ENCODE assay signal across 8 mouse cellular contexts in genomic region chr2:160887284-160887683, GRCm38 (mm10). TPM values are rescaled to one million over a fixed set of nuclear protein-coding genes. Genes with fewer than 3 reads are reported as not detected.
DNase-seq lines count a peak whose midpoint lies in the region; ATAC-seq and TF ChIP-seq lines count a peak whose summit lies in the region.

No protein-coding gene starts in this region.

- no peak for TF ChIP-seq POLR2A in cortical plate, adult 2 months (IDR thresholded peaks at IDR 0.05; ENCODE audit: extremely low read depth, insufficient read depth, low read length)

- H3K4me1 ChIP-seq in cortical plate, adult 2 months (ENCODE audit: control insufficient read depth, insufficient read depth, low read length) = no peaks in the 10 kb centered on the region

- intact Hi-C loops in left cerebral cortex, adult 2 months (cut with DNase I) = loop anchor here (1.0 to 5.0 kb wide), 4 partner anchors 127 to 288 kb away; partner anchors contain the start of gene Plcg1

- TF ChIP-seq CTCF in cortical plate, adult 2 months (IDR thresholded peaks at IDR 0.05; ENCODE audit: extremely low read depth, insufficient read depth, low read length) = peak; percentile 98
- TF ChIP-seq CTCF in left cerebral cortex, adult 2 months (IDR thresholded peaks at IDR 0.05) = peak; percentile 80

- H3K4me3 ChIP-seq in cortical plate, adult 2 months (ENCODE audit: insufficient read depth, low read length) = peak overlapping the region; percentile 2; the same call in 1 of the 2 replicates
- H3K4me3 ChIP-seq in left cerebral cortex, adult 2 months = peak overlapping the region; percentile 16

- peak; percentile 86 for ATAC-seq in activated CD4-positive, CD25-positive, alpha-beta regulatory T cell, adult 4 months
- ATAC-seq in megakaryocyte, adult 5-6 weeks (ENCODE audit: poor library complexity, severe bottlenecking) = peak; percentile 92

- H3K27ac ChIP-seq in cortical plate, adult 2 months (ENCODE audit: insufficient read depth, low read length) = no peak overlapping the region
- H3K27ac ChIP-seq in left cerebral cortex, adult 2 months = no peak overlapping the region

- DNase-seq in gastrocnemius, adult 8-10 months (ENCODE audit: low spot score in 2 of 2) = peak; percentile 78 to 80
- peak; percentile 82 for DNase-seq in hindlimb bud, embryonic 11.5 days (ENCODE audit: extremely low spot score, low read depth, low spot score)
- DNase-seq in left cerebral cortex, adult 2 months (ENCODE audit: extremely low spot score in 1 of 2, low spot score in 2 of 2) = peak; percentile 79 to 83
- peak; percentile 85 to 87 for DNase-seq in right cerebral cortex, postnatal 10 days (ENCODE audit: low spot score in 2 of 2)
- DNase-seq in urinary bladder, postnatal 36 days (ENCODE audit: low spot score in 2 of 2) = peak; percentile 75 to 86

RNA-seq across cellular contexts. Expression of gene Lpin3, which starts 6.8 kb away (rescaled TPM):
- polyA plus RNA-seq in activated CD4-positive, CD25-positive, alpha-beta regulatory T cell, adult 4 months (2017; shearing (Covaris generic)) = under 1 TPM; 0.37 to 0.45 TPM
- polyA plus RNA-seq in cortical plate, adult 2 months (2012; rRNA removed) = 1.1 and 1.3 TPM in 2 replicates
- 1 to 10 TPM; 1.2 to 2.4 (median 1.9) TPM for total RNA-seq in gastrocnemius, adult 8-10 months (2022)
- total RNA-seq in left cerebral cortex, adult 2 months (2021) = 1 to 10 TPM in 1 of 2 experiments, under 1 TPM in 1; 0.65 to 1.8 TPM
- not detected in 2 replicates for total RNA-seq in megakaryocyte, adult 5-6 weeks (2015)
- total RNA-seq in megakaryocyte, adult 5-6 weeks (2017) = not detected in 2 replicates

RNA-seq across cellular contexts. Expression of gene Zhx3, which starts 14.5 kb away (rescaled TPM):
- 1 to 10 TPM; 6.4 to 7.4 TPM for polyA plus RNA-seq in activated CD4-positive, CD25-positive, alpha-beta regulatory T cell, adult 4 months (2017; shearing (Covaris generic))
- polyA plus RNA-seq in cortical plate, adult 2 months (2012; rRNA removed) = 19.8 and 22.3 TPM in 2 replicates
- 10 to 100 TPM; 18.9 to 27.5 (median 23.1) TPM for total RNA-seq in gastrocnemius, adult 8-10 months (2022)
- 10 to 100 TPM; 67.8 to 81.4 TPM for total RNA-seq in left cerebral cortex, adult 2 months (2021)
- total RNA-seq in megakaryocyte, adult 5-6 weeks (2015) = 2.9 and 6.2 TPM in 2 replicates
- total RNA-seq in megakaryocyte, adult 5-6 weeks (2017) = 2.8 and 3.9 TPM in 2 replicates

RNA-seq across cellular contexts. Expression of gene Emilin3, which starts 24.8 kb away (rescaled TPM):
- polyA plus RNA-seq in activated CD4-positive, CD25-positive, alpha-beta regulatory T cell, adult 4 months (2017; shearing (Covaris generic)) = not detected
- polyA plus RNA-seq in cortical plate, adult 2 months (2012; rRNA removed) = 0.10 and 0.21 TPM in 2 replicates
- under 1 TPM; 0.13 to 0.43 (median 0.25) TPM for total RNA-seq in gastrocnemius, adult 8-10 months (2022)
- total RNA-seq in left cerebral cortex, adult 2 months (2021) = under 1 TPM; 0.45 to 0.49 TPM
- total RNA-seq in megakaryocyte, adult 5-6 weeks (2015) = not detected in 2 replicates
- total RNA-seq in megakaryocyte, adult 5-6 weeks (2017) = not detected in 2 replicates
